Mouse (Mus musculus) ovary, postnatal 36 days (tissue): Measurements from ENCODE around the gene Slc27a5.
A peak's percentile ranks its signal among the peaks of the same experiment; 100 is the strongest.

ENCODE experiments used
- DNase-seq: peaks from one replicate; pipeline ENCODE4 v3.0.0; 2022; ENCODE audit warnings: low spot score, mixed read lengths

Gene Slc27a5

GRCm38 (mm10) chr7:13023928-13024731, 26.1 kb upstream of the Slc27a5 start:
- peak; percentile 94 for DNase-seq

GRCm38 (mm10) chr7:13022773-13023535, 25.0 kb upstream of the Slc27a5 start:
- peak; percentile 83 for DNase-seq

GRCm38 (mm10) chr7:13015217-13015616, 17.2 kb upstream of the Slc27a5 start:
- DNase-seq: no peak

GRCm38 (mm10) chr7:13014275-13014839, 16.4 kb upstream of the Slc27a5 start:
- no peak for DNase-seq

- DNase-seq: no peak
Measured at GRCm38 (mm10) chr7:13013671-13014070, 15.7 kb upstream of the Slc27a5 start.

- no peak for DNase-seq
Measured at GRCm38 (mm10) chr7:13010005-13010908, 12.3 kb upstream of the Slc27a5 start, which contains the start of gene Zbtb45. TSS of gene Zbtb45 (minus strand) at chr7:13010034.

GRCm38 (mm10) chr7:13009143-13010004, 11.4 kb upstream of the Slc27a5 start:
- DNase-seq: peak; percentile 90

GRCm38 (mm10) chr7:13007341-13008092, 9.5 kb upstream of the Slc27a5 start:
- DNase-seq: no peak

GRCm38 (mm10) chr7:13006531-13006930, 8.5 kb upstream of the Slc27a5 start:
- DNase-seq: no peak

- no peak for DNase-seq
Measured at GRCm38 (mm10) chr7:13006011-13006410, 8.0 kb upstream of the Slc27a5 start.

- DNase-seq: no peak
Measured at GRCm38 (mm10) chr7:13003380-13003779, 5.4 kb upstream of the Slc27a5 start.

- DNase-seq: no peak
Measured at GRCm38 (mm10) chr7:13001584-13001983, 3.6 kb upstream of the Slc27a5 start.

GRCm38 (mm10) chr7:12998851-12999250, 859 bp upstream of the Slc27a5 start, which contains the start of gene Trim28:
TSS of gene Trim28 (plus strand) at chr7:12999114.
- DNase-seq: no peak

- DNase-seq: no peak
Measured at GRCm38 (mm10) chr7:12997230-12997629, 762 bp downstream of the Slc27a5 start.

- no peak for DNase-seq
Measured at GRCm38 (mm10) chr7:12995862-12996261, 2.1 kb downstream of the Slc27a5 start.

GRCm38 (mm10) chr7:12993148-12993547, 4.8 kb downstream of the Slc27a5 start:
- DNase-seq: no peak

- no peak for DNase-seq
Measured at GRCm38 (mm10) chr7:12992222-12992621, 5.8 kb downstream of the Slc27a5 start.

GRCm38 (mm10) chr7:12987409-12988189, 10.4 kb downstream of the Slc27a5 start:
- DNase-seq: no peak

GRCm38 (mm10) chr7:12986906-12987305, 11.1 kb downstream of the Slc27a5 start:
- no peak for DNase-seq
